Mouse (Mus musculus) testis, adult 2 months (tissue): ENCODE data around the gene Mipol1. TPM values are rescaled to one million over a fixed set of nuclear protein-coding genes. Genes with fewer than 3 reads are reported as not detected.

Experiments used
- H3K27ac ChIP-seq: fragments of 200-500 bp; 2 replicates; pipeline ENCODE4 v1.5.1; 2012; ENCODE audit warnings: low read depth, low read length; ENCODE audit not compliant: control insufficient read depth, insufficient read depth
- H3K27me3 ChIP-seq: fragments of 200-500 bp; 2 replicates; pipeline ENCODE4 v1.6.1; 2012; ENCODE audit warnings: mild to moderate bottlenecking, low read length, moderate library complexity; ENCODE audit not compliant: control insufficient read depth, insufficient read depth
- H3K36me3 ChIP-seq: fragments of 200-500 bp; 2 replicates; pipeline ENCODE4 v1.6.1; 2012; ENCODE audit warnings: mild to moderate bottlenecking, low read length; ENCODE audit not compliant: control insufficient read depth, insufficient read depth
- H3K4me1 ChIP-seq: fragments of 200-500 bp; 2 replicates; pipeline ENCODE4 v1.6.1; 2012; ENCODE audit warnings: low read length; ENCODE audit not compliant: control insufficient read depth, insufficient read depth
- H3K4me3 ChIP-seq: fragments of 200-500 bp; 2 replicates; pipeline ENCODE4 v1.5.1; 2012; ENCODE audit warnings: low read depth, mild to moderate bottlenecking, low read length, moderate library complexity, mixed read lengths; ENCODE audit not compliant: control insufficient read depth
- CTCF ChIP-seq: fragments of 200-500 bp; IDR thresholded peaks from 2 replicates; pipeline ENCODE4 v1.5.1; 2012; ENCODE audit warnings: low read depth, mild to moderate bottlenecking, inconsistent platforms, low read length, moderate library complexity; ENCODE audit not compliant: control insufficient read depth, insufficient read depth, insufficient replicate concordance
- POLR2A ChIP-seq: fragments of 200-500 bp; IDR thresholded peaks from 2 replicates; pipeline ENCODE4 v1.6.1; 2012; ENCODE audit warnings: low read depth, mild to moderate bottlenecking, inconsistent platforms, low read length, moderate library complexity; ENCODE audit not compliant: control insufficient read depth
- polyA plus RNA-seq: library from polyadenylated mRNA; depleted of rRNA; stranded (reverse); fragments of >200 nt; gene quantifications from 2 replicates; pipeline ENCODE4 v1.2.3, GENCODE M21; 2012

The Mipol1 gene
- polyA plus RNA-seq, 1 experiment = 4.1 TPM

DNA sequence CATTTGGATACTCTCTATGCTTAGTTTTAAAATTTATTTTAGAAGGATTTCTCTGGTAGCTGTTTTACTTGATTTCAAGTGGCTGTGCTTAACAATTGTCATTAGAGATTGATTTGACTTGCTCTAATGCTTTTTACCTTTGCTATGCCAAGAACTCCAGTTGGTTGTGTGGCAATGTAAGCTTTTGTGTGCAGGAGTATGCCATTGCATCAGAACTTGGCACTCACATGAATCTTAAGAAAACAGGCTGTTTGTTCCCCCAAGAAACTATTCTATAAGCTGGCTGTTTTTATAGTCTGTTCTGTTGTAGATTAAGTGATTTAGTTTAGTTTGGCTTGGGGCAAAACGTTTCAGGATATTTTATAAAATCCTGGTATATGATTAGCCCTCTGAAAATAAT, 45.2 kb downstream of the Mipol1 start:
- Histone ChIP-seq H3K4me3 (no peak overlapping the region), H3K4me1 (no peaks in the 10 kb centered on the region), H3K27ac (no peak overlapping the region), H3K36me3 (no peaks in the 10 kb centered on the region), H3K27me3 (no peaks in the 10 kb centered on the region)
- TF ChIP-seq POLR2A (no peak), CTCF (no peak)

DNA sequence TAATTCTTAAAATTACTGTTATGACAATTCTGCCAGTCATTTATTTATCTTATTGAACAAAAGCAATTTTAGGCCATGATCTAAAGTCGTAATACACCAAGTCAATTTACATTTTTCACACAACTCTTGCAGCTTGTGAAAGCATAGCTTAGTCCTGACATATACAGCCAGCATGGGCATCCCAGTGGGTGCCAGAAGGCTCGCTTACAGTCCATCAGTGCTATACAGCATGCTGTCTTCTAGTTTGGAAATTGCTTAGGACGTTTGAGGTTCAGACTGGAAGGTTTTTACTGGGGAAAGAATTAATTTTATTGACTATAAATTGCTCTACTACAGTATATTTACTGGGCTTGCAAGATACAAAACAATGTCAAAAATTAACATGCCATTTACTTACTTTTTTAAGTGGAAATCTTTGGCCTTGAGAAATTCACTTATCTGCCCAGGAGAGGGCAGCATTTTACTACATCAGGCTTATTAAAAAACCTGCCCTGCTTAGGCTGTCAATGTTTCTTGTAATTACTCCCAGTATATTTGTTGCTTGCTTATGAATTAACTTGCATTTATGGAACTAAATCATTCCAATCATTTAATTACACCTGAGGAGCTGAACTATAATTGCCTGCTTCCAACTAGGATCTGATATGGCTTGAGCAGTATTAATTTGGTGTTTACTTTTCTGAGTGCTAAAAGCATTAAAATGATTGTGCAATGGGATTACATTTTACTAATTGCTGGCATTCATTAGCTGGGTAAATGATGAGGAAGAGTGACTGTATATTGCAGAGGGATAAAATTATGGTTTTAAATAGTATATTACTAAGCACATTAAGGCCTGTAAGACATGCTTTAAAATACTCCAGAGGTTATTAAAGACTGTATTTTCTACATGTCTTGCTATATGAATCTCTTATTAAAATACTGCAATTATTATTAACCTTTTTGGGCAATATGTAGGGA, 51.2 kb downstream of the Mipol1 start:
- no peaks in the 10 kb centered on the region for H3K36me3 ChIP-seq

DNA sequence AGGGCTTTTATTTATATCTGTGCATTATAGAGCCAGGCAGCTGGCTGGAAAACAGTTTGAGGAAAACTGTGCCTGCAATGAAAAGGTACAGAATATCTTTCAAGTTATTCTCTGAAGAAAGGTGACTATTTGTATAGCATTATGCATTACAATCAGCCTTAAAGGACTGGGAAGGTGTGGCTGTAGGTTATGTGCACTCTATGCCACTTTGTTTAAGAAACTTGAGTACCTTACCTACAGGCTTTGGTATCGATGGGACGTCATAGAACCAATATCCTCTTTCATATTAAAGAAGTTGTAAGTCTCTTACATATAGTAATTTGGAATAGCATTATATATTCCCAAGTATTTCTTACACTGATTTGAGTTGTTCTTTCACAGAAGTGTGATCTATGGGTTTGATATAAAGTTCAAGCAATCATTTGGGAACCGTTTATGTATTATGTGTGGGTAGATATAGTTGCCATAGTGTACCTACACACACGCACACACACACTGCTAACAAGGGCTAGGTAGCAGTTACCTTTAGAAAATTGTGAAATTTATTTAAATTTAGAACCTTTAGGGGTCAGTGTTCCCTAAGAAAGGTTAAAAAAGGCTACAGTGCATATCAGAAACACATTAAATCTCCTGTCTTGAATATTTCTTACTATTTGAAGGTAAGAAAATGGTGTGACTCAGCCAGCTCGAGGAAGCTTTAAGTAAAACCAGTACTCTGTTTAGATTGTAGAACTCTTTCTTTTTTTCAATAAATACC, 55.3 kb downstream of the Mipol1 start:
- TF ChIP-seq CTCF = no peak
- no peak for TF ChIP-seq POLR2A

More for the DNA sequence above, 51.2 kb downstream of the Mipol1 start:
- no peak overlapping the region for H3K27ac ChIP-seq
- H3K27me3 ChIP-seq = no peaks in the 10 kb centered on the region
- H3K4me1 ChIP-seq = no peaks in the 10 kb centered on the region
- TF ChIP-seq CTCF (no peak), POLR2A (no peak)
- H3K4me3 ChIP-seq = no peak overlapping the region

DNA sequence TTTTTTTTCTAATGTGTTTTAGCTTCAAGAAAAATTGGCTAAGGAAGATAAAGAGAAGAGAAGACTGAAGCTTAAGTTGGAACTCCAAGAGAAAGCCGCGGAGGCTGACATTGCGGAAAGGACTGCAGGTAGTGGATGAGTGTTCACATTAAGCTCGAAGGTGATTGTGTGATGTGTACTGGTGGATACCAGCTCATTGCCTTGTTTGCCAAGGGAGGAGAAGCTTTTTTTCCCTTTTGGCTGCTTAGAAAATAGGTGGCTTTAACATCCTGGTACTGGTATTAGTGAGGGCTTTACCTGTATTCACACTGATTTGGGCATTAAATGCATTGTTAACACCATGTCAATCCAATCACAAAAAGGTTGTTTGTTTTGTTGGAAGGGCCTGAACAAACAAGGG, 77.1 kb downstream of the Mipol1 start:
- Histone ChIP-seq H3K27ac (no peak overlapping the region), H3K27me3 (no peaks in the 10 kb centered on the region), H3K4me3 (no peak overlapping the region), H3K4me1 (no peaks in the 10 kb centered on the region), H3K36me3 (no peaks in the 10 kb centered on the region)
- TF ChIP-seq POLR2A = no peak
- no peak for TF ChIP-seq CTCF

More for the DNA sequence above, 55.3 kb downstream of the Mipol1 start:
- no peak overlapping the region for H3K4me3 ChIP-seq
- no peaks in the 10 kb centered on the region for H3K27me3 ChIP-seq
- no peaks in the 10 kb centered on the region for H3K4me1 ChIP-seq
- H3K27ac ChIP-seq = no peak overlapping the region
- H3K36me3 ChIP-seq = no peaks in the 10 kb centered on the region

DNA sequence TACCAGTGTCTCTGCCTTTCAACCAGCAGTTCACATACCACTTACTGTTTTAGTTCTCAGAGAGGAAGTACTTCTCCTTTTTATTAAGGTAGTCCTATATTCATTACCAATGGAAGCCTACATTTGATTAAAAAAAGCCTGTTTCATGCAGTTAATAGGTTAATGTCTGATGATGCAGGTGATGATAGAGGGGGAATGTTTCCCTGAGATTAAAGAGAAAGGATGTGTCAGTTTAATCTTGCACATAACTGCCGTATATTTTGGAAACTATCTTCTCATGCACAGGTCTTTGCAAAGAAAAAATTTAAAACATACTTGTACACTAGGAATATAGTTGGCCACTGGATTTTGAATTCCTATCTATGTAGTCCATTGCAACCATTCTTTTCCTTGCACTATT, 77.5 kb downstream of the Mipol1 start:
- no peak for TF ChIP-seq POLR2A
- no peak for TF ChIP-seq CTCF
- Histone ChIP-seq H3K4me3 (no peak overlapping the region), H3K27me3 (no peaks in the 10 kb centered on the region), H3K4me1 (no peaks in the 10 kb centered on the region), H3K27ac (no peak overlapping the region), H3K36me3 (no peaks in the 10 kb centered on the region)

DNA sequence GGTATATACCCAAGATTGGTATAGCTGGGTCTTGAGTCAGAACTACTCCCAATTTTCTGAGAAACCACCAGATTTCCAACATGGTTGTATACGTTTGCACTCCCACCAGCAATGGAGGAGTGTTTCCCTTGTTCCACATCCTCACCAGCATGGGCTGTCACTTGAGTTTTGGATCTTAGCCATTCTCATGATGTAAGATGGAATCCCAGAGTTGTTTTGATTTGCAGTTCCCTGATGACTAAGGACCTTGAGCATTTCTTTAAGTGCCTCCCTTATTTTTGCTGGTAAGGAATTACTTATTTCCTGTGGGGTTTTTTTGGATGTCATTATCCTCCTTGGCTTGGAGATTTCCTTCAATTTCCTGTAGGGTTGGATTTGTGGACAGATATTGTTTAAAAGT, 108.8 kb downstream of the Mipol1 start:
- Histone ChIP-seq H3K27me3 (no peaks in the 10 kb centered on the region), H3K4me1 (no peaks in the 10 kb centered on the region), H3K27ac (no peak overlapping the region), H3K36me3 (no peaks in the 10 kb centered on the region), H3K4me3 (no peak overlapping the region)
- no peak for TF ChIP-seq CTCF
- no peak for TF ChIP-seq POLR2A

DNA sequence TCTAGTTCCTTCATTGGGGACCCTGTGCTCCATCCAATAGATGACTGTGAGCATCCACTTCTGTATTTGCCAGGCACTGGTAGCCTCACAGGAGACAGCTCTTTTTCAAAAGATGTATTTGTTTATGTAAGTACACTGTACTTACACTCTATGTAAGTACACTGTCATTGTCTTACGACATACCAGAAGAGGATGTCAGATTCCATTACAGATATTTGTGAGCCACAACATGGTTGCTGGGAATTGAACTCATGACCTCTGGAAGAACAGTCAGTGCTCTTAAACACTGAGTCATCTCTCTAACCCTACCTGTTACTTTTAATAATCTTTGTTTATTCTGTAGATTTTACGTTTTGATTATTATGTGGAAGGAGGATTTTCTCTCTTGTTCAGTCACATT, 109.9 kb downstream of the Mipol1 start:
- Histone ChIP-seq H3K4me1 (no peaks in the 10 kb centered on the region), H3K27ac (no peak overlapping the region), H3K27me3 (no peaks in the 10 kb centered on the region), H3K4me3 (no peak overlapping the region), H3K36me3 (no peaks in the 10 kb centered on the region)
- TF ChIP-seq POLR2A (no peak), CTCF (no peak)
